Mouse (Mus musculus): ENCODE measurements around the gene Micall2. TPM values are rescaled to one million over a fixed set of nuclear protein-coding genes. Genes with fewer than 3 reads are reported as not detected.

Micall2 gene
- 1 to 10 TPM; 8.1 to 9.1 TPM for total RNA-seq (2023)

DNA sequence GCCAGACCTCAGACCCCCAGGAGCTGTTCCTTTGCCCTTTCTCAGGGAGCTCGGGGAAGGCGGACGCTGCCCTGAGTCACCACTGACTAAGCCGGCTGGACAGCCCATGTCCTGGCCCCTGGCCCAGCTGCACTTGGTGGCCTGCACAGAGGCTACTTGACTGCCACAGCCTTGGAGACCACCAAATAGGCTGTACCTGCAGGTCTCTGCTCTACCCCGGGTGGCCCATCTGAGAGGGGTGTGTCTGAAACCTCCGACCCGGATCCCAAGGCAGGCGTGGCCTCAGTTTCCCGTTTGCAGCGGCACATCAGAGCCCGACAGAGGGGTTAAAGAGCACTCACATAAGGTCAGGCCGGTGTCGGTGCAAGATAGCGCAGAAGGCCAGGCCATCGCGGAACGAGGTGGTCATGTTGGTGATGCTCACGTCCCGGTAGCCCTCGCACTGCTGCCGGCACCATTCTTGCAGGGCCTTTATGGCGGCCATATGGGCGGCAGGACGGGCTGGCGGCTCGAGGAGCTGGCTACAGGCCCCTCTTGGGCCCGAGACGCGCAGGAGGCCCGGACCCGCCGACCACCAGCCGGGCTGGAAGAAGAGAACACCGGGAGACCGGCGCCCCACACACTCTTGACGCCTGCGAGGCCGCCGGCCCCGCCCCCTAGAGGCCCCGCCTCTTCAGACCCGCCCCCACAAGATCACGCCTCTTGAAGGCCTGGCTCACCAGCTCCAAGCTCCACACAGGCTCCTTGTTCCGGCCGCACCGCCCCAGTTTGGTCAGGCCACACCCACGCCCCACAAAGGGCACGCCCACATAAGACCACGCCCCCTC is at the start of gene Micall2:
TSS of gene Micall2 (minus strand) at position 660 of the 827 bp plus-strand sequence.

DNA sequence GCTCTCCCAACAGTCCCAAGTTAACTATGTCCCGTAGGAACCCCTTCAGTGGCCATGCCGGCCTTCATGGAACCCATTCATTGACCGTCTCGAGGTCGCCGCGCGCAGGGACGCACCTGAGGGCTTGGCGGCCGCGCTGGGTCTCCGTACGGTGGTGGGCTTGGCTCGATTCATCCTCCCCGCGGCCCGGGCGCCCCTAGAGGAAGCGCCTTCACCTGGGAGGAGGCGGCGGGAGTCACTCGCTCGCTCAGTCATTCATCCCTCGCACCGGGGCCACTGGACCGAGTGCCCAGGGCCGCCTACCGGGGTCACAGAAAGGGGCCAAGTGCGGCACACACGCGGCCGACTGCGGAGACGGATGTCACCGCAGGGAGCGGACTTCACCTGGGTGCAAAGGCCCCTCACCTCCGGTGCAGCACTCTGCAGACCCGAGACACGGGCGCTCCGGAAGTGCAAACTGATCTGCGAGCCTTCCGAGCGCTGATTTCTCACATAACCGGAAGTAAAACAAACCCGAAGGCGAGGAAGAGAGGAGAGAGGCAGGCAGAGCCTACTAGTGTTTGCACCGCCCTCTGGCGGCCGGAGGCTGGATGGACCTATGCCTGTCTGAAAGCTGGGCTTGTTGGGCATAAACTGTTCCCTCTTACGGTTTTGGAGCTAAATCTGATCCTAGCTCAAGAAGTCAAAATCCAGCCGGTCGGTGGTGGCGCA is 39.2 kb upstream of the Micall2 start, which contains the start of gene Ints1:
TSS of gene Ints1 (minus strand) at position 459 of the 711 bp plus-strand sequence.

Other genes with a start within 250 kb of the Micall2 start
- not detected for gene Uncx, start 192.8 kb downstream of the Micall2 start, total RNA-seq (2023)
- 10 to 100 TPM; 44.9 to 47.3 TPM for gene Ints1, start 39.3 kb upstream of the Micall2 start, total RNA-seq (2023)
- gene Mafk, start 55.2 kb upstream of the Micall2 start, total RNA-seq (2023), result 100 to 1,000 TPM; 115 to 118 TPM
- not detected for gene Tmem184a, start 83.6 kb upstream of the Micall2 start, total RNA-seq (2023)
- not detected for gene Gm26938, start 90.1 kb upstream of the Micall2 start, total RNA-seq (2023)
- gene Psmg3, start 90.5 kb upstream of the Micall2 start, total RNA-seq (2023), result 10 to 100 TPM in 1 of 2 experiments, 1 to 10 TPM in 1; 9.7 to 13.2 TPM
- gene Elfn1, start 171.6 kb upstream of the Micall2 start, total RNA-seq (2023), result not detected

All from neutrophil, adult 59 days (primary cell).